Mouse (Mus musculus) inflammation-experienced regulatory T-cells, adult 6 months (primary cell): ENCODE data around the gene Ptprf. TPM values are rescaled to one million over a fixed set of nuclear protein-coding genes. Genes with fewer than 3 reads are reported as not detected.
A peak's percentile ranks its signal among the peaks of the same experiment; 100 is the strongest.

Source experiments
- ATAC-seq: one replicate; pipeline ENCODE4 v1.8.0; 2017
- polyA plus RNA-seq, 3 experiments: library from polyadenylated mRNA; unstranded; fragments of 100-300 nt; shearing (Covaris generic); gene quantifications; one replicate each; pipeline ENCODE4 v1.2.1; 2017

Ptprf gene
- polyA plus RNA-seq, 3 experiments from 2014 or later: 0.11 to 0.92 (median 0.56) TPM

DNA sequence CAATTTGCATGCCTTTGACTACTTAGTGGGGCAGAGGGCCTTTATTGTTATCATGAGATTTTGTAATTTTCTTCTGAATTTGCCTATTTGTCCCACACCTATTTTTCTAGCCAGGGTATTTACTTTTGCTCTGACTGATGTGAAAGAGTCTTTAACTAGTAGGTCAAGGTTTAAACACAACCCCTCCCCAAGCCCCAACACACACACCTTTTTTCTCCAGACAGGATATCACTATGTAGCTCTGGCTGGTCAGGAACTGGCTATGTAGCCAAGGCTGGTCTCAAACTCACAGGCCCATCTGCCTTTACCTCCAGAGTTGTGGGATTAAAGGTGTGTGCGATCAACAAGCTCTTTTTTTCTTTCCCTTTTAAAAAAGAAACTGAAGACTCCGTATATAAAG is 92.1 kb downstream of the Ptprf start:
- no peak for ATAC-seq

DNA sequence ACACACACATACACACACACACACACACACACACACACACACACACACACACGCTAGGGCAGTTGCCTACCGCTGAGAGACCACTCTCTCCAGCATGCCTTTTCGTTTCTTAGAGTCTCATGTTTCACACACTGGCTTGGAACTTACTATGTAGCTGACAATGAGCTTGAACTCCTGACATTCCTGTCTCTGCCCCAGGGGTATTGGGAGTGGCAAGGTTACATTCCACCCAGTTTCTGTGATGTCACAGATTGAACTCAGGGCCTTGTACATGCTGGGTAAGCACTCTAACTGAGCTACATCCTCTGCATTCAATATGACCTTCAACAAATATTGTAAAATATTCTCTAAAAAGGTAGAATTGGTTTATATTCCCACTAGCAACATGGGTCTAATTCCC is 92.6 kb downstream of the Ptprf start:
- no peak for ATAC-seq

DNA sequence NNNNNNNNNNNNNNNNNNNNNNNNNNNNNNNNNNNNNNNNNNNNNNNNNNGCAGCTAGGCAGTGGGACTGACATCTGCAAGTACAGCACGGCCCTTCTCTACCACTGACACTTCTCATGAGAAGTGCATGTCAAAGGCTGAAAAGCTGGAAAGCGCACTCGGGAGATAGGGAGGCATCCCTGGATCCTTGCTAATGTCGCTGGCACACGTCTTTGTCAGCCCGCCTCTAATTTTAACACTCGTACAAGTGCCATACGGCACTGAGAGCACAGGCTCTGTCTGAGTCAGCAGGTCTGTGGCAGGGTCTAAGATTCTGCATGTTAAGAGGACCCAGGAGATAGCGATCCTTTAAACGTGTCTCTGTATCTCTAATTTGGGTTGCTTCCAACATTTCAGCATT is 95.0 kb downstream of the Ptprf start:
- ATAC-seq: no peak

DNA sequence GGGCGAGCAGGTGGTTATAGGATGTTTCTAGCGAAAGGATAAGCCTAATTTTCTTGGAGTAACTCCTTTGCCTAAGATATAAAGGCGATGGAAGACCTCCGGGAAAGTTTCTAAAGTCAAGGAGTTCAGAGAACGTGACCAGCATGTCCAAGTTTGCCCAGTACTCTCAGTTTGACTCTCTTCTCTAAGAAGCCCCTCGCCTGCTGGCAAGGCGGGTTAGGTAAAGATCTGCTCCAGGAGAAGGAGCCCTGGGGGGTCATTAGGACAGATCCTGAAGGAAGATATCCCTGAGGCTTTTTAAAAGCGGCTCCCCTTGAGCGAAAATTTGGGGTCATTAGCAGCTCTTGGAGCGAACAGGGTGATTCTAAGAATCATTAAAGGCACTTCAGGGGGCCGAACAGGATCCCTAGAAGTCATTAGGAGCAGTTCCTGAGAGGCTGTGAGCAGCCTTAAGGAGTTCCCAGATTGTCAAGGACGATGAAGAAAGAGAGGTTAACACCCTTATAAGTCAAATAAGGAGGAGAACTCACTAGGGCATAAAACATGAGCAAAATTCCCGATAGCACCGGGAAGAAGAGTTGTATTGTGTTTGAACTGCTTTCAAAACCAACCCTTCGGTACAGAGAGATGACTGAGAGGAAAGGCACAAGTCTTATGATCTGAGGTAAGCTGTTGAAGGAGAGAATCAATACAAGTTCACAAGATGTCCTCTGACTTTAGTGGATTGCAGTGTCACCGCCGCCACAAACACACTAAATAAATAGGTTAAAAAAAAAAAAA is 110.7 kb downstream of the Ptprf start:
- no peak for ATAC-seq

DNA sequence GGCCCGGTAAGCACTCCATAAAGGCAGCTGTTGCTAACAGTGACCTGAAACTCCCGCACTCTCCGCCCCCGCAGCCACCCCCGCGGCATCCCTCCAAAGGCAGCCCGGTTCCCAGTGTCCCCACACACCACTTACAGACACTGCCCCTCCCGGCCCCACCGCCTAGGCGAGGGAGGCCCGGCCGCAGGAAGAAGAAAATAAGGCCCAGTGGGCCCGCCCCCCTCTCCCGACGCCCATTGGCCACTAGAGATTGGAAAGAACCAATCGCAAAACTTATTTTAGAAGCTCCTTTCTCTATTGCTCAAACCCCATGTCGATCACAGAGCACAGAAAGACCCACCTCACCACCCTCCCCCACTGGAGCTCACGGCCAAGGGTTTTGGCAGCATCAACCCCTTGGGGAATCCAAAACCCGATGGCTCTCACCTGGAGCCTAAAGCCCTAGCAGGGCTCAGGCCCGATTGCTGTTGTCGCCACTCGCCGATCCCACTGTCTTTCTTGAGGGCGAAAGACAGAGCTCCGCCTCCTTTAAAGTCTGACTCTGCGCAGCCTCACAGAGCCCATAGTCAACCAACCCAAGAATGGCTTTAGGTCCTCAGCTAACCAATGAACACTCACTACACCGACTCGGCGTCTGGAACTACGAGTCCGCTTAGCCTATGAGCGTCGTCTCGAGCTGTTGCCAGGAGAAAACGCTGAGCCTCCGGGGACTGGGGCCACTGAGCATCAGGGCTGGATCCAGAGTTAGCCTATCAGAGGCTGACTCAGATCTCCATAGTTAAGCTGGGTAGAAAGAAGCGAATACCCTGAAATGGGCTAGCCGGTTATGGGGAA is 111.5 kb downstream of the Ptprf start, which contains the start of gene Kdm4a:
Gene Kdm4a, minus strand, starts transcription at position 577 of the 834 bp plus-strand sequence.
- peak; percentile 95 for ATAC-seq

DNA sequence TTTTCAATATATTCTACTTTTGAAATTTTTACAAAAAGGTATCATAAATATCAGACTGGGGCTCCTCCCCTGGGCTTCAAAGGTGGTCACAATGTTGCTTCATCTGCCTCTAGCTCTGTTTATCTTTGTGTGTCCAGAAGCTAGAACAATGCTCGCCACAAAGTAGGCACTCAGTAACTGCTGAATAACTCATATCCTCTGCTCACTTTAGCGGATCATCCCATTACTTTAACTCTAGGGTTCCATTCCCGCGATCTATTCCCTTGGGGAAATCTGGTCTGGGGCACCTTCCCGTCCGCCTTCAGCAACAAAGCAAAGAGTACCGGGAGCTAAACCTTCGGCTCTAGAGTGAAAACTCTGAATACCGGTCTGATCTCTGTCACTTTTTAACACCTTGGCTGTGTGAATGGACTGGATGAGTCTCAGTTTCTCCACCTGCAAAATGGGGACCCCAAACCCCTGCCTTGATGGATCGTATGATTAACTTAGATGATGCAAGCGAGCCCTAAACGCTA is 112.2 kb downstream of the Ptprf start:
- no peak for ATAC-seq

DNA sequence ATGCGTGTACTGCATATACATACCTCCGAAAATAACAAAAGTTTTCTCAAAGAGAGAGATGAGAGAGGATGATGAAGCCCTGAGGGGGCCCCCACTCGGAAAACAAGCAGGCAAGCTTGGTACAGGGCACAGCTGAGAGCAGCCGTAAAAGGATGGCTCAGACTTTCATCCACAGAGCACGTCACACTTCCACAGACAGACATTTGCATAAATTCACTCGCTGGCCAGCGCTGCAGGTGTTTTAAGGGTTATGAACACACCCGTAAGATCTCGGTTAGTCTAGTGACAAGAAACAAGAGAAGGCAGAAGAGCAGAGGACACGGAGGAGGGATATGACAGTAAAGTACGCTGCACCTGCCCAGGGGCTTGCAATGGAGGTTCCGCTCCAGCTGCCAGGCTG is 118.7 kb downstream of the Ptprf start:
- no peak for ATAC-seq

DNA sequence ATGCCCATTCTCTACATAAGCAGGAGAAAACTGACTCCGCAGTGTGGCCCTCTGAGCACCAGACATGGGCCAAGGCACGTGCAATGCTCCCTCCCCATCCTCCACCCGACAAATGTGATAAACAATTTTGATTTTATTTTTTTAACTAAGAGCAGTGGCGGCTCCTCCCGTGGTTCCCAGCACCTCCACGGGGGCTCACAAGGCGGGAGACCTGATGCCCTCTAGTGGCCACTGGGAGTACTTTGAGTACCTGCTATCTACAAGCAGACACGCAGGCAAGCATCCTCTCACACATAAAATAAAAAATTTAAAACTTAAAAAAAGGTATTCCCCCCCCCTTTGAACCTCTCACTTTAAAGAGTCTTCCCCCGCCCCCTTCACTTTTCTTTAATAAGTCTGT is 120.2 kb downstream of the Ptprf start:
- no peak for ATAC-seq

DNA sequence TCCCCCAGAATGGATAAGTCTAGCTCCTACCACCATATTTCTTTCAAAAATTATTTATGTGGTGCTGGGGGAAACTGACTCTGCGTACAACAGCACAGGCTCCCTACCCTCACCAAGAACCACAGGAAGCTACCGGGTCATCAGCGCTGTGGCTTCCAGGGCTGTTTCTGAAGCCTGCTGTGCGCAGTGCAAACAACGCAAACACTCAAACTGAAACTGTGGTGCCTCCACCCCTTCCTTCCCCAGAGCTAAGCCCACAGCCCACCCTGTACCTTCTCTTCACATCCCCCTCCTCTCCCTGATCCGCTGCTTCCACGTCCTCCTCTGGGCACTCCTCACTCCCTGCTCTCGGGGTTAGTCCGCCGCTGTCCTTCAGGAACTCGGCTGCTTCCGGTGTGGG is 129.1 kb downstream of the Ptprf start:
- ATAC-seq: peak; percentile 56

Other genes with a start within 250 kb of the Ptprf start
- gene St3gal3, start 156.5 kb downstream of the Ptprf start, polyA plus RNA-seq: 1 to 10 TPM in 2 of 3 experiments, under 1 TPM in 1; 0.40 to 2.4 (median 1.3) TPM
- 10 to 100 TPM in 1 of 3 experiments, 1 to 10 TPM in 2; 3.9 to 12.4 (median 6.9) TPM for gene Kdm4a, start 111.4 kb downstream of the Ptprf start, polyA plus RNA-seq
- gene Szt2, start 117.9 kb upstream of the Ptprf start, polyA plus RNA-seq: 10 to 100 TPM in 2 of 3 experiments, 1 to 10 TPM in 1; 9.1 to 20.5 (median 11.9) TPM
- 100 to 1,000 TPM; 121 to 123 (median 123) TPM for gene Med8, start 117.9 kb upstream of the Ptprf start, polyA plus RNA-seq
- gene Elovl1, start 136.7 kb upstream of the Ptprf start, polyA plus RNA-seq: 100 to 1,000 TPM; 114 to 166 (median 116) TPM
- 10 to 100 TPM in 1 of 3 experiments, 1 to 10 TPM in 2; 2.3 to 24.5 (median 4.6) TPM for gene Cdc20, start 145.9 kb upstream of the Ptprf start, polyA plus RNA-seq
- not detected for gene Mpl, start 166.1 kb upstream of the Ptprf start, polyA plus RNA-seq
- not detected for gene Tie1, start 198.7 kb upstream of the Ptprf start, polyA plus RNA-seq
- not detected for gene 2610528J11Rik, start 235.6 kb upstream of the Ptprf start, polyA plus RNA-seq